Mouse (Mus musculus) heart, embryonic 12.5 days (tissue): Measurements from ENCODE around the gene Bsnd. TPM values are rescaled to one million over a fixed set of nuclear protein-coding genes. Genes with fewer than 3 reads are reported as not detected.

ENCODE experiments used
- ATAC-seq: fragments of 200-750 bp; cut with Nextera tagmentation; 2 replicates; pipeline ENCODE4 v1.8.0; 2017; ENCODE audit warnings: moderate TSS enrichment, moderate library complexity; ENCODE audit not compliant: insufficient number of reproducible peaks, low FRiP score
- H3K27ac ChIP-seq: fragments of 300-500 bp; sonication (generic); 2 replicates; pipeline ENCODE4 v1.5.1; 2016; ENCODE audit warnings: mild to moderate bottlenecking, moderate library complexity; ENCODE audit not compliant: poor library complexity, severe bottlenecking
- H3K27me3 ChIP-seq: fragments of 300-500 bp; sonication (generic); replicated peaks from 2 replicates; pipeline ENCODE4 v1.6.1; 2016; ENCODE audit warnings: mild to moderate bottlenecking, moderate library complexity
- H3K36me3 ChIP-seq: fragments of 300-500 bp; sonication (generic); 2 replicates; pipeline ENCODE4 v1.6.1; 2016; ENCODE audit warnings: mild to moderate bottlenecking, moderate library complexity
- H3K4me1 ChIP-seq: fragments of 300-500 bp; sonication (generic); replicated peaks from 2 replicates; pipeline ENCODE4 v1.6.1; 2016; ENCODE audit warnings: mild to moderate bottlenecking
- H3K4me2 ChIP-seq: fragments of 300-500 bp; sonication (generic); 2 replicates; pipeline ENCODE4 v1.6.1; 2016; ENCODE audit warnings: mild to moderate bottlenecking, moderate library complexity
- H3K4me3 ChIP-seq: fragments of 300-500 bp; sonication (generic); 2 replicates; pipeline ENCODE4 v1.5.1; 2016; ENCODE audit warnings: mild to moderate bottlenecking
- H3K9ac ChIP-seq: fragments of 300-500 bp; sonication (generic); 2 replicates; pipeline ENCODE4 v1.6.1; 2016; ENCODE audit warnings: mild to moderate bottlenecking, moderate library complexity
- H3K9me3 ChIP-seq: fragments of 300-500 bp; sonication (generic); replicated peaks from 2 replicates; pipeline ENCODE4 v1.6.1; 2016; ENCODE audit warnings: mild to moderate bottlenecking, moderate library complexity
- WGBS: fragments of 180-500 bp; shearing (Covaris S2); methylation state at CpG from one replicate; pipeline ENCODE4 v1.1.7; 2016; 5-methylcytosine and 5-hydroxymethylcytosine counted together
- polyA plus RNA-seq: library from polyadenylated mRNA; unstranded; fragments of >200 nt; fragmentation: Nextera tagmentation; extraction: Ambion mirVana; gene quantifications from 2 replicates; pipeline ENCODE4 v1.2.1, GENCODE M21; 2016

Gene Bsnd
- polyA plus RNA-seq, 1 experiment from 2014 or later = not detected

DNA sequence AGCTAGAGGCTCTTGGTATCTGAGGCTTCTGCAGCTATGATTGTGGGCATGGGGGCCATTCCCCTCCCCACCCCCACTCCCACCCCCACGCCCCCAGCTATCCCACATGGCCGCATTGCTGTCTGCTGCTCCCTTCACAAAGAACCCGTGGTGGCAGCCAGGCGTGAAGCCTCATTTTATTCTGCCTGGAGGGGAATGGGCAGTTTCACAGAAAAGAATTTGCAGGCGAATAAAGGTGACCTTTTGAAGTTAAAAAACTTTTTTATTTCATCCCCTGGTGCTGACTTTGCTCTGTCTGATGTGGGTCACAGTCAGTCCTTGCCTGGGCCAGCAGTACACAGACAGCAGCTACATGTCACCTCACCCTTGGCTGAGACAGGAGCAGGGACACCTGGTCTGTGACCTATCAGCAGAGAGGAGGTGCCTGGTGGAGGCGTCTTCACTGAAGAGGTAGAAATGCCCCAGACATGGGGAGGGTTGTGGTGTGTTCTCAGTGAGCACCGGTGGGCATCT, 8.8 kb downstream of the Bsnd start:
- H3K4me2 ChIP-seq = no peak overlapping the region
- H3K36me3 ChIP-seq = no peaks in the 10 kb centered on the region
- ATAC-seq = no peak
- no peak overlapping the region for H3K9ac ChIP-seq
- H3K9me3 ChIP-seq = no peaks in the 10 kb centered on the region
- no peak overlapping the region for H3K27ac ChIP-seq
- H3K4me3 ChIP-seq = no peak overlapping the region
- H3K27me3 ChIP-seq = peaks cover 63% of the 10 kb centered on the region
- no peaks in the 10 kb centered on the region for H3K4me1 ChIP-seq
- WGBS = 56% methylated on average over 7 of the region's 7 CpGs

DNA sequence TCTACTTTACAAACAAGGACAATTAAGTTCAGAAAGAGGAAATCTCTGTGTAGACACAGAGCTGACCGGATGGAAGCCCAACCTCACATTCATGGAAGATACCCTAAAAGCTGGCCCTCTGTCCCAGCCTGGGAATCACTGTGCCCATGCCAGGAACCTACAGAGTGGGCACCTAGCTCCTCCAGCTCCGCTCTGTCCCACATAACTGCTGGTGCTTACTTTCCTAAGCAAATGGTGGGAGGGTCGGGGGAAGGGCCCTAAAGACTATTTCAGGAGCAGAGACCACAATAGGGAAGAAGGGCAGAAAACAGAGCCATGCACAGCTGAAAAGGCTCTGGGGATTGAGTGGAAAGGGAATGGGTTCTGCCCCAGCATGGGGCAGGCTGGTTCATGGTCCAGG, 11.5 kb downstream of the Bsnd start:
- Histone ChIP-seq H3K27ac (no peak overlapping the region), H3K4me2 (no peak overlapping the region), H3K36me3 (no peaks in the 10 kb centered on the region), H3K27me3 (peaks cover 59% of the 10 kb centered on the region), H3K4me1 (no peaks in the 10 kb centered on the region), H3K4me3 (no peak overlapping the region), H3K9ac (no peak overlapping the region), H3K9me3 (no peaks in the 10 kb centered on the region)
- no peak for ATAC-seq
- WGBS = 74% methylated on average over 3 of the region's 3 CpGs

DNA sequence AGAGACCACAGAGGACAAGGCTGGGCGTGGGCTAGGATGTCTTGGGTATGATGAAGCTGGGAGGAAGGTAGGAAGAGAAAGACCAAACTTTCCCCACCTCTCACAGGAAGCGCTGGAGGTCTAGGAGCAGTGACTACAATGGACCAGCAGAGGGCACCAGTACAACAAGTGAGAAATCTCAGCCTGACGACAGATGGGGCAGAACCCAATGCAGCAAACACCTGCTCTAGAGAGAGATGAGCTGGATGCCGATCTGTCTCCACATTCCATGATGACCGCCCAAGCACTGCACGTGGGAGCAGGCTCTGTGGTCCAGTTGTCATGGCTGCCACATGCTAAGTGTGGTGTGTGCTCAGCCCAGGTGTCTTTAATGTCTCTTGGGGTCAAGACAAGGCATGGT, 17.8 kb downstream of the Bsnd start:
- Histone ChIP-seq H3K4me1 (no peaks in the 10 kb centered on the region), H3K9ac (no peak overlapping the region), H3K4me2 (no peak overlapping the region), H3K27ac (no peak overlapping the region), H3K4me3 (no peak overlapping the region), H3K36me3 (no peaks in the 10 kb centered on the region), H3K9me3 (no peaks in the 10 kb centered on the region), H3K27me3 (peaks cover 15% of the 10 kb centered on the region)
- ATAC-seq = no peak
- 2% methylated on average over 6 of the region's 6 CpGs for WGBS

DNA sequence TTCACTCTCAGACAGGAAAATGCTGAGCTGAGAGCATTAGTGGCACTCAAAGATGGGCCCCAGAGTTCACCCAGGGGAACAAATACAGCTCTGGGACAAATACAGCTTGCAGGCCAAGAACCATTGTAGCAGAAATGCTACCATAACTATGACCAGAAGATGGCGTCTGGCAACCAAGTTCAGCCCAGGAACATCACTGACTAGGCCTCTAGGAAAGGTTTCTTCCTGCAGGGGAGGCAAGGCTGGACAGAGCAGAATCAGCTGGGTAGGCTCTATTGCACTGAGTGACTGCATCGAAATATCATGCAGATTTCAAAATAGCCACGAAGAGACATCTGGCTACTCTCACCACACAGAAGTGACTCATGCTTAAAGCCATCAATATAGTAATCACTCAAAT, 19.7 kb downstream of the Bsnd start:
- no peaks in the 10 kb centered on the region for H3K36me3 ChIP-seq
- H3K9ac ChIP-seq = no peak overlapping the region
- ATAC-seq = no peak
- no peak overlapping the region for H3K4me2 ChIP-seq
- H3K4me1 ChIP-seq = no peaks in the 10 kb centered on the region
- H3K4me3 ChIP-seq = no peak overlapping the region
- no peaks in the 10 kb centered on the region for H3K9me3 ChIP-seq
- WGBS = 8% methylated on average over 3 of the region's 3 CpGs
- H3K27me3 ChIP-seq = peaks cover 15% of the 10 kb centered on the region
- no peak overlapping the region for H3K27ac ChIP-seq

DNA sequence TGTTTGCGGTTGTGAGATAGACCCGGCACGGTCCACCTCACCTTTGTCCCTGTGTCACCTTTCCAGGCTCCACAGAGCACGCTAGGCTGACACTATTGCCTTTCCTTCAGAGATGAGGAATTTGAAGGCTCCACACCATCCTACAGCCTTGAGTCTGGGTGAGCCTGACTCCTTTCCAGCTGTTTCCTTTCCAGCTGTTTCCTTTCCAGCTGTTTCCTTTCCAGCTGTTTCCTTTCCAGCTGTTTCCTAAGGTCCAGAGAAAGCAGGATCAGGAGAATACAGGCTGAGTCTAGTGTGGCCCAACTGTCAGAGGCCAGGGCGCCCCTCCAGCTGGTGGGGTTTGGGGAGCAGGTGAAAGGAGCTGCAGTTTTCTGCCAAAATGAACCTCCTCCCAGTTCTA, 21.2 kb downstream of the Bsnd start:
- no peak overlapping the region for H3K4me2 ChIP-seq
- no peak for ATAC-seq

DNA sequence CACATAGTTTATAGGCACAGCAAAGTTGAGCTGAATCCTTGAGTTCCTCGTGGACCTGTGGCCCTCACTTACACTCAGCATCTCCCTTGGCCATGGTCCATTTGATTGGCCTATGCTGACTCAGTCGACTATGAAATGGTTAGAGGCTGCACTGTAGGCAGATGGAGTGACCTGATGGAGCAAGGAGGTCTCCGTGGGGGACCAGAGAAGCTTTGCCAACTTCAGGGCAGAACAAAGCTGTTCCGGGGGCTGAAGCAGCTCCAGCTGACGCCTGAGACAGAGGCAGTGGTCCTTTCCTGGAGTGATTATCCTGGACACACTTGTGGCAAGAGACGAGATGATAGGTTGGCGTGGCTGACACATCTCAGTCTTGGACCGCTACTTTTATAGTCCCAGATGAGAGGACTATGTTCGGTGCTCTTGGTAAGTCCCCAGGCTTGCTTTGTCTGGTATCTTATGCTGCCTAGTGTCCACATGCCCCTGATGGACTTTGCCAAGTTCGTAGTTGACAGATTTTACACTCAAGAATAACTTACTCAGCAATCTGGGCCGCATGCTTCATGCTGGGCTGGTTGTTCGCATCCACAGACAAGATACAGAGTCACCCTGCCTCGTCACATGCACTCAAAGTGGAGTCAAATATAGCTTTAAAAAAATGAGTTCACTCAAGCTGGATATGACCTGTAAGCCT, 24.5 kb downstream of the Bsnd start:
- Histone ChIP-seq H3K4me2 (no peak overlapping the region), H3K27ac (no peak overlapping the region), H3K9me3 (no peaks in the 10 kb centered on the region), H3K36me3 (no peaks in the 10 kb centered on the region), H3K4me3 (no peak overlapping the region), H3K4me1 (peaks cover 13% of the 10 kb centered on the region), H3K27me3 (peaks cover 34% of the 10 kb centered on the region), H3K9ac (no peak overlapping the region)
- no peak for ATAC-seq
- WGBS = 72% methylated on average over 13 of the region's 13 CpGs

More for the DNA sequence above, 21.2 kb downstream of the Bsnd start:
- H3K9ac ChIP-seq = no peak overlapping the region
- no peaks in the 10 kb centered on the region for H3K36me3 ChIP-seq
- H3K4me1 ChIP-seq = no peaks in the 10 kb centered on the region
- no peaks in the 10 kb centered on the region for H3K9me3 ChIP-seq
- H3K27me3 ChIP-seq = peaks cover 19% of the 10 kb centered on the region
- WGBS = 73% methylated on average over 5 of the region's 5 CpGs
- no peak overlapping the region for H3K4me3 ChIP-seq
- H3K27ac ChIP-seq = no peak overlapping the region

DNA sequence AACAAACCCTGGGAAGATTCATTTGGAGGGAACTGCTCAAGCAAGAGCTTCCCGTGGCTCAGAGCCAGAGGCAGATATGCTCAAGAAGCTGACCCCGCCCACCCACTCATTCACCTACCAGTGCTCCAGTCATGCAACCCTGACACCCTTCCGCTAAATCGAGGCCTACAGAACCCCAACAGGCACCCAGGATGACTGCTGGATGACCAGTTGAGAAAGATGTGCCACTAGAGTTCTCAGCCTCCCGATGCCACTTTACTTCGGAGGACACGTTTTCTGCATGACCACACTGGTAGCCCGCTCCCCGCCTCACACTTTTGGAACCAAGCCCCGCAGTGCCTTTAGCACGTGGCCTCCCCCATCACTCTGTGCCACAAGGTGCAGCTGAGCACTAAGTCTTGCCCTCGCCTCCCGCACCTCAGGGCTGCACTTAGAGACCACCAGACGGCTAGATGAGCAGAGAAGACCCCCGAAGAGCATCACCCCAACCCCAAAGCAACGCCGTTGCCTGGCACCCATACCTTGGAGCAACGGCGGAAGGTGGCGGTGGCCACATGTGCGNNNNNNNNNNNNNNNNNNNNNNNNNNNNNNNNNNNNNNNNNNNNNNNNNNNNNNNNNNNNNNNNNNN, 28.8 kb downstream of the Bsnd start:
- peaks cover 69% of the 10 kb centered on the region for H3K27me3 ChIP-seq
- H3K27ac ChIP-seq = no peak overlapping the region
- peaks cover 13% of the 10 kb centered on the region for H3K4me1 ChIP-seq

DNA sequence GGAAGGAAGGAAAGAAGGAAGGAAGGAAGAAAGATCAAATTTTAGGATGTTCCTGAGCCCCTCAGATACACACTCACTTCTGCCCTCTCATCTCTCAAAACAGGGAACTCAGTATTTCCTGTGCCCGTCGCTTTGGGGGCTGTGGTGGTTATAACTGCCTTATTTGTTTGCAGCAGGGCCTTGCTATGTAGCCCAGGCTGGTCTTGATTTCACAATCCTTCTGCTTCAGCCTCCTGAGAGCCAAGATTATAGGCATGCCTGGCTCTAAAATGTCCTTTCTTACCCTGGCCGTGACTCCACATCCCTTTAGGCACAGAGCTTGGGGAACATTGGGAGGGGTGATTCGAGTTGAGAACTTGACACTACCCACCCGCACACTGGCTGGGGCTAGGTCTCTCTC, 29.6 kb downstream of the Bsnd start:
- ATAC-seq = no peak
- WGBS = 71% methylated on average over 5 of the region's 5 CpGs
- no peak overlapping the region for H3K4me2 ChIP-seq
- H3K9ac ChIP-seq = no peak overlapping the region
- no peaks in the 10 kb centered on the region for H3K36me3 ChIP-seq
- H3K4me1 ChIP-seq = peaks cover 13% of the 10 kb centered on the region
- H3K4me3 ChIP-seq = no peak overlapping the region
- no peak overlapping the region for H3K27ac ChIP-seq
- H3K27me3 ChIP-seq = peaks cover 69% of the 10 kb centered on the region
- H3K9me3 ChIP-seq = no peaks in the 10 kb centered on the region

More for the DNA sequence above, 28.8 kb downstream of the Bsnd start:
- H3K9me3 ChIP-seq = no peaks in the 10 kb centered on the region
- H3K9ac ChIP-seq = peak overlapping the region; percentile 59
- WGBS = 25% methylated on average over 21 of the region's 21 CpGs
- H3K4me3 ChIP-seq = peak overlapping the region; percentile 45
- H3K36me3 ChIP-seq = no peaks in the 10 kb centered on the region
- ATAC-seq = no peak
- H3K4me2 ChIP-seq = peak overlapping the region; percentile 72

DNA sequence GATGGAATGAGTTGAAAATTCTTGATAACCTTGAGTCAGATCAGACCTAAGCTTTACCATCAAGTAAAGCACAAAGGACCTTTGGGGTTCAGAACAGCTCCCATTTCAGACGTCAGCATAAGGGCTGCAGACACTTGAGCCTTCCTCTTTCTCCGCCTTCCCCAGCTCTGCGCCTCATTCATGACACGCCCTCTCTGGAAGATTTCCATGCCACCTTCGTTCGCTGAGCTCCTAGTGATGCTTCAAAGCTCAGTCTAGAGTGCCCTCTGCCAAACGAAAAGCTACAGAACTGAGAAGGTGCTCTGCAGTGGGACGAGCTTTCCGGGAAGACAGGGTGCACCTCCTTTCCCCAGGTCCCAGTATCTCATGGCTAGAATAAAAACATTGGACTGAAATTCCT, 30.1 kb downstream of the Bsnd start:
- 66% methylated on average over 9 of the region's 9 CpGs for WGBS
- H3K27me3 ChIP-seq = peaks cover 69% of the 10 kb centered on the region
- ATAC-seq = no peak

DNA sequence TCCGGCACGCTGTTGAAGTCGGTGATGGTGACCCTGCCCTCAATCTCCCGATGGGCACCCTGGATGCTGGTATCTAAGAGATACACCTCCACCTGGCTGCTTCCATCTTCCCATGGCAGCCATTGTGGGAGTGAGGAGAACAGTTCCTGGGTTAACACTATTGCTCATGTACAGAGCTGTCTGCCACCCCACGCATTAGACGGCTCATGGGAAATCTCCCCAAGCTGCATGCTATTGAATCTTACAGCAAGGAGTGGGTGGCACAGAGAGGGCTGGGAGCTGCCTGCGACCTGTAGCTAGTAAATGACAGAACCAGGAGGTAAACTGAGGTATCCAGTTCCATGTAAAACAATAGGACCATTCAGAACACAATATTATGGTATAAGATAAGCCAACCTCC, 37.5 kb downstream of the Bsnd start:
- H3K4me2 ChIP-seq = no peak overlapping the region

More for the DNA sequence above, 30.1 kb downstream of the Bsnd start:
- H3K9me3 ChIP-seq = no peaks in the 10 kb centered on the region
- no peak overlapping the region for H3K4me3 ChIP-seq
- no peak overlapping the region for H3K27ac ChIP-seq
- peaks cover 13% of the 10 kb centered on the region for H3K4me1 ChIP-seq
- H3K4me2 ChIP-seq = no peak overlapping the region
- no peaks in the 10 kb centered on the region for H3K36me3 ChIP-seq
- no peak overlapping the region for H3K9ac ChIP-seq

DNA sequence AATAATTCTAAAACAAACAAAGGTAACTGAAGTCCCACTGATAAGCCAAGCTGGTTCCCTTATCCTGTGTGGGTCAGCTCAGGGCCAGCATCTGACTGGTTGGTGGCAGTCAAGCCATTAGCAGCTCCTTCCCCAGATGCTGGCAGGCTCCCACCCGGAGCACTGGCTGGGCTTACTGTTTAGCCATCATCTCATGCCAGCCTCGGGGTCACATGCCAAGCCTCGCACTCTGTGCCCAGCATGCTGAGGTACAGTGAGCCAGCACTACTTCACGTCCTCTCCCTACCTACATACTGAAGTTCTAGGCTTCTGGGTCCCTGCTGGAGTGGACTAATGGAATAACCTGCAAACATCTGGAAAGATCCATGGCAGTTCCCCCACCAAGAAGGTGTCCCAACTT, 38.6 kb downstream of the Bsnd start:
- H3K4me1 ChIP-seq = peaks cover 20% of the 10 kb centered on the region
- WGBS = 87% methylated on average over 4 of the region's 4 CpGs
- no peak overlapping the region for H3K27ac ChIP-seq
- 0 out of 2 replicates have a peak, but pooled peaks cover 2% of the 10 kb centered on the region for H3K27me3 ChIP-seq
- no peak overlapping the region for H3K9ac ChIP-seq
- H3K36me3 ChIP-seq = no peaks in the 10 kb centered on the region
- no peak overlapping the region for H3K4me2 ChIP-seq
- H3K9me3 ChIP-seq = peaks cover 2% of the 10 kb centered on the region; the same call in 1 of the 2 replicates
- no peak overlapping the region for H3K4me3 ChIP-seq
- no peak for ATAC-seq

More for the DNA sequence above, 37.5 kb downstream of the Bsnd start:
- Histone ChIP-seq H3K4me1 (peaks cover 17% of the 10 kb centered on the region), H3K27me3 (peaks cover 7% of the 10 kb centered on the region; the same call in 1 of the 2 replicates), H3K9me3 (no peaks in the 10 kb centered on the region), H3K36me3 (no peaks in the 10 kb centered on the region), H3K4me3 (no peak overlapping the region), H3K27ac (no peak overlapping the region), H3K9ac (no peak overlapping the region)
- 86% methylated on average over 7 of the region's 7 CpGs for WGBS
- no peak for ATAC-seq
